Mouse (Mus musculus) adrenal gland, adult 2 months (tissue): ENCODE measurements at regions not wholly inside any gene's neighbourhood (a gene's known extent, or its start where the extent isn't known, plus 50 kb on each side); places are given as distances from the start of the nearest gene placed in this dataset.

Experiments
- DNase-seq: peaks from one replicate; pipeline ENCODE4 v3.0.0; 2021

DNA sequence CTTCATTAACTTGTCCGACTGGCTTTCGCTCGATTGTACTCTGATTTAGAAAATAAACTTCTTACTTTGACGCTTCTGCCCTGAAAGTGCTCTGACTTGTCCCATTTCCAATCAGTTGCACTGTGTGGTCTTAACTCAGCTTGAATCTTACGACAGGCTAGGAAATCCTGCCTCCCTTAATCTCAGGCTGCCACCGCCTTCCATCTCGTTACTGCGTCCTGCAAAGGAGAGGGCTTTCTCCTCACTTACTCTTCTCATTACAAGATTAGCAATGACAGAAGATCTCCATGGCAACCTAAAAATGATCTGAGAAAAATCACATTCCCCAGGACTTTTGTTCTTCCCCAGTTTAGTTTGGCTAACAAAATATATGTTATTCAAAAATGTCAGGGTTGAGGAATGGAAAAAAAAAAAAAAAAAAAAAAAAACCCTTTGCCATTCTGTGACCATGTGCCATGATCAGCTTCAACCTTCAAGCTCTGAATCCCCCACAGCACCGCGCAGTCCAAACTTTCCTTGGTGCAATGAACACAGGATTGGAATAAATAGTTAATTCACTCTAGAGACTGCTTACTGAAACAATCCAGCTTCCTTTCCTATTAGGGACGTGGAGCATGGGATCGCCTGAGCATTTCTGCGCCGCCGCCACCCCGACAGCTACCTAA lies 494.1 kb downstream of the Lmo4 start:
- no peak for DNase-seq

DNA sequence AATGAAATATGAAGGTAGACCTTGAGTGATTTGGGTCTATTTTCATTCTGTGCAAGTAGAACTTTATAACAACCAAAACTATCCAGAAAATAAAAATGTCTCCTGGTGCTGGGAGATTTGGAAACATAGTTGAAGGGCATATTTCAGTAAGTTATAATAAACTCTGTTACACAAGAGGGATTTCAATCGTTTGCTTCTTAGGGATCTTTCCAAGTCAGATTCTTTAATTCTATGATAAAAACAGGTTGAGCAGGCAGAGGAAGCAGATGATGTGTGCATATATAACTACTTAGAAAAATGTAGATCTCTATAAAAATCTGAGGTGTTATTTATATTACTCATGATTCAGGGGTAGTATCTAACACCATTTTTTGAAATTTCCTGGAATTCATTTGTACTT lies 498.3 kb downstream of the Lmo4 start:
- DNase-seq: no peak

DNA sequence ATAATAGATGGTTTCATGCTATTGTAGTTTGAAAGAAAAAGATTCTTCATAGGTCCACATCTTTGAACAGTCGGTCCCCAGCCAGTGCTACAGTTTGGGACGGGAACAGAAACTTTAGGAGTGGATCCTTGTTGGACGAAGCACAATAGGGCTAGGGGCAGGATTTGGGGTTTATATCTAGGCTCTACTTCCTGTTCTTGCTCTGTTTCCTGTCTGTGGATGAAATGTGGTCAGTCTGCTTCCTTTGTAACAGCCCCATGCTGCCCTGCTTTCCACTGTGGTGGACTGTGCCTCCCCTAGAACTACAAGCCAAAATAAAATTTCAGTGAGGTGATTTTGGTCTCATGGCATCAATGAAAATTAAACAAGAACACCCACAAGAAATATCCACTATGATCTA lies 510.2 kb downstream of the Lmo4 start:
- DNase-seq: no peak

DNA sequence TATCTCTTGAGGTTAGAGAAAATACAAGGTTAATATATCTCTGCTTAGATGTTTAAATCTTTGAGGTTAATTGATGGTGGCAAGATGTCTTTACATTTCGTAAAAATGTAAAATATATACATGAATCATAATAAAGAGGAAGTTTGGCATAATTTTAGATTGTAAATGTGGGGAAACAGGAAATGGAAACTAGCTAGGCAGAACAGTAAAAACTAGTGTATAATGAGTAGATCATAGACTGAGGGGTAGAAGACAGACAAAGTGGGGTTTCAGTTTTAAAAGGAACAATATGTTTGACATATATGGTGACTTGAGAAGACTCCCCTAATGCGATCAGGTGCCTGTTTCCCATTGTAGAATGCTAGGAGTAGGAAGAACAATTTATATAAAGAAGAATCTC lies 519.3 kb downstream of the Lmo4 start:
- DNase-seq: no peak

DNA sequence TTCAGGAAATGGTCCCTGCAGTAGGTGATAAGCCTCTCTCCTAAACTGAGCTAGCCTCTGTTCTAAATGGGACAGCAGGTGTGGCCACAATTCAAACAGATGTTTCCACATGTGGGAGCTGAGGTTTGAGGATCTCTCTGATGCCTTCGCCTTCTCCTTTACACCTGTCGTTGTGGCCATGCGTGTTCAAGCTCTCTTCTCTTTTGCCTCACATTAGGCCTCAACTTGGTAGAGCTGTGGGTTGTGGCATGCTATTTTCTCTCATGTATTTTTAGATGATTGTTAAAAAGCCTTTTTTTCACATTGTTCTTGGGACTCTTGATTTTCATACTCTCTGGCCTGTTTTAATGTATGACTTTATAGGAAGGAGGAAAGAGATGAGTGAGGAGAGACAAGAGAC lies 526.8 kb downstream of the Lmo4 start:
- no peak for DNase-seq

DNA sequence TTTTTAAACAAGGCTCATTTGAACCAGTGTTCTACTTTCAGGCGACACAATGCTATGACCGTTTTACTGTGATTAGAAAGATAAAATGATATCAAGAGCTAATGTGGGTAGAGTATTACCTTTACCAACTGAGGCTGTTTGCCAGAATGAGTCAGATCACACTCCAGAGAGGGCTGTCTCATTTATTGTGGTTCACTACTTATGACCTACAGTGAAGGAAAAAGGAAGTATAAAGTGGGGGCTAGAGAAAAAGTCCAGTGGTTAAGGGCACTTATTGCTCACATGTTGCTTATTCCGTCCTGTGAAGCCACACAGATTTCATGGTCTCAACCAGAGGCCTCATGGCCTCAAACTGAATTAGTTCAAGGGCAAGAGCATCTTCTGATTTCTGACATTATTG lies 530.2 kb downstream of the Lmo4 start:
- DNase-seq: no peak

- no peak for DNase-seq
Observed at GRCm38 (mm10) chr3:143674446-143674845, 530.6 kb downstream of the Lmo4 start.

DNA sequence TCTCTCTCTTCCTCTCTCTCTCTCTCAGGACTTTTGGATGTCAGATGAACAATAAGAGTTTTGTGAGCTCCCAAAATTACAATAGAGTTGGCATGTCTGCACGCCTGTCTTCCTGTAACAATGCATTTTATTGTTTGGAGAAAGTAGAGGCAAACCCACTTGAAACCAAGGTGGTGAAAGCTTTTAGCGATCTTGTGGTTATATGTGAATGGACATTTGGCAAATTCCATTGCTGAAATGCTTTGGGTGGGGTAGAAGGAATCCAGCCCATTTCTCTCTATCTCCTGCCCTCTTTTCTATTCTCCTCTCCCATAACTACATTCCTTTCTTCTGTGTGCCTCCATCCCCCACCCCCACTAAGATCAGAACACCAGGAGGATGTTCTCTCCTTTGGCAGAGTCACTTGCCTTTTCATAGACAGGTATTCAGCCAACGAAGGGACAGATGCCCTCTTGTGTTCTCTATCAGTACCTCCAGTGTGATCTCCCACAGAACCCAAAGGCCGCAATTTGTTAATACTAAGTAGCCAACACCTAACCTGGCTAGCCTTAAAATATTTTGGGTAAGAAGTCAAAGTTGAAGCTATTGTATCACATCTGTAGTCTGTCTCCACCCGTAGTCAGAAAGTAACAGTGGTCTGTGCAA lies 542.9 kb downstream of the Lmo4 start:
- DNase-seq: no peak

- DNase-seq: no peak
Observed at GRCm38 (mm10) chr3:143659421-143659978, 545.5 kb downstream of the Lmo4 start.

DNA sequence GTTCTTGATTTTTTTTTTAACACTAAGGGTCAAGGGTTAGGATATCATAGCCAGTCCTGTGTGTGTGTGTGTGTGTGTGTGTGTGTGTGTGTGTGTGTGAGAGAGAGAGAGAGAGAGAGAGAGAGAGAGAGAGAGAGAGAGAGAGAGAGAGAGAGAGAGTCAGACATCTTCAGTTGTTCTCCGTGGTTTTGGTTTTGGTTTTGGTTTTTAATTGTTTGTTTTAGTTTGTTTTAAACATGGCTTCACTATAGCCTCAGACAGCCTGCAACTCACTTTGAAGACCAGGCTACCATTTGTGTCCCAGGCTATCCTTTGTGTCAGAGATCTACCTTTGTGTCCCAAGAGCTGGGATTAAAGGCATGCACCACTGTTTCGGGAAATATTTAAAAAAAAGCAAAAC lies 557.8 kb downstream of the Lmo4 start:
- no peak for DNase-seq

- no peak for DNase-seq
Observed at GRCm38 (mm10) chr3:143646836-143647235, 558.2 kb downstream of the Lmo4 start.

DNA sequence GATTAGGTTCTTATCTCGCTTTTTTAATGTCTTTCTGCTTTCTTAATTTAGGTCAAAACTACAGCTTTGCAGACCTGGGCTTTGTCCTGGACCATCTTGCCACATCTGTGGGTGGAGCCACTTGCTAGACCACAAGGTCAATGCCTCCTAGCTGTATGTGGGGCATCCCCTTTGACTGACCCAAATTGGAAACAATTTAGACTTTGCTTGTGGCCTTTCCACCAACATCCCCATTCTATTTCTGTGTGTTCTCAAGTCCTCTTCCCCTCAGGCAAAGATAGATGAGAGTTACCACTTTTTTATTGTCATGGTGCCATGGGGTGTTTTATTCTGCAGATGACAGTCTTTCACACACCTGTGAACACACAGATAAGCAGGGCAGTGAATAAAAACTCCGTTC lies 572.0 kb downstream of the Lmo4 start:
- no peak for DNase-seq

- no peak for DNase-seq
Observed at GRCm38 (mm10) chr3:143631183-143631582, 573.8 kb downstream of the Lmo4 start.

DNA sequence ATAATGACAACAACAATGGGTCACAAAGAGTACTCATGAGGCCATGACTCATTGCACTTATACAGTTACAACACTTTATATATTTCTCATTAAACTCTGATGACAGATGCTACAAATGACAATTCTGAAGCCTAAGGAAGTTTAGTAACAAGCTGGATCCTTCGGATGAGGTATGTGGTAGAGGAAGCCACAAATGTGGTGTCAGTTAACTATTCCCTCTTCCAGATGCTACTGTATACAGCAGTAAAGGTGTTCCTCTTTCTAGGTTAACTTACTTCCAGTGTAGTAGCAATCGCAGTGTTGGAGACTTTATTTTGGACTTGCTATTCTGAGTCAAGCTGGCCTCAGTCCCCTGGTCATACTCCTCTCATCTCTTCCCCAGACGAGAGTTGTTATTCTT lies 580.1 kb downstream of the Lmo4 start:
- DNase-seq: no peak

GRCm38 (mm10) chr3:143622275-143622674 lies 582.7 kb downstream of the Lmo4 start:
- no peak for DNase-seq

GRCm38 (mm10) chr3:143619125-143619524 lies 585.9 kb downstream of the Lmo4 start:
- DNase-seq: no peak

GRCm38 (mm10) chr3:143614895-143615294 lies 590.1 kb downstream of the Lmo4 start:
- DNase-seq: no peak

DNA sequence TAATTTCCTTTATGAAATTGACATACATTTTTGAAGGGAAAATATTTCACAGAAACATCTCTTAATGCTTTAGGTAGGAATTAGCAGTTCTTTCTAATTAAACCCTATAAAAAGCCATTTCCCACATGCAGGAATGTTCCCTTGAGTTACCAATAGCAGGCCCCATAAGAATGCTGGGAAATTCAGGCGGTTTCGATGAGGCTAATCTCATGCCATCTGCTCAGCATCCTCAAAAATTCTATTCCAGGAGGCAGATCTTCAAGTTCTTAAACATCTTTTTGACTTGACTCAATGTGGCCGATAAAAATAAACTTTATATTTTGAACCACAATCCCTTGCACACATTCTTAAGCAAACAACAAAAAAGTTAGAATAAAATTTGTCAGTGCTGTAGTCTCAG lies 591.0 kb downstream of the Lmo4 start:
- no peak for DNase-seq

- DNase-seq: no peak
Observed at GRCm38 (mm10) chr3:143609673-143610072, 595.3 kb downstream of the Lmo4 start.

DNA sequence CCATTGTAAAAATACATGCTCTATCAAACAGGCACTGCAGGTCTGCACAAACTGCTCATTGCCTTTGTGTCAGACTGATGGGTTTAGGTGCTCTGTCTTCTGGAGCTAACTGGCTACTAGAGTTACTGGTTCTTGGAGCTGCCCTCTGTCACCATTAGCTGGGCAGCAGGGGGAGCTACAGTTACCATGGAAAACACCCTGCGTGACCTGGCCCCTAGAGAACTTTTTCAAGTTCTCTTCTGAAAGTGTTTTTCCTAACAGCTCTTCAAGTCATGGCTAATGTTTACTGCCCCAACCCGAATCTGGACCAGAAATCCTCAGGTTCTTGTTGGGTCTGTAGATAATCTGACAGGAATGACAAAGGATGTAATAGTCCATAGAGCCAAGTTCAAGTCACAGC lies 605.9 kb downstream of the Lmo4 start:
- DNase-seq: peak; percentile 72

GRCm38 (mm10) chr3:143596949-143597593 lies 607.9 kb downstream of the Lmo4 start:
- peak; percentile 74 for DNase-seq

DNA sequence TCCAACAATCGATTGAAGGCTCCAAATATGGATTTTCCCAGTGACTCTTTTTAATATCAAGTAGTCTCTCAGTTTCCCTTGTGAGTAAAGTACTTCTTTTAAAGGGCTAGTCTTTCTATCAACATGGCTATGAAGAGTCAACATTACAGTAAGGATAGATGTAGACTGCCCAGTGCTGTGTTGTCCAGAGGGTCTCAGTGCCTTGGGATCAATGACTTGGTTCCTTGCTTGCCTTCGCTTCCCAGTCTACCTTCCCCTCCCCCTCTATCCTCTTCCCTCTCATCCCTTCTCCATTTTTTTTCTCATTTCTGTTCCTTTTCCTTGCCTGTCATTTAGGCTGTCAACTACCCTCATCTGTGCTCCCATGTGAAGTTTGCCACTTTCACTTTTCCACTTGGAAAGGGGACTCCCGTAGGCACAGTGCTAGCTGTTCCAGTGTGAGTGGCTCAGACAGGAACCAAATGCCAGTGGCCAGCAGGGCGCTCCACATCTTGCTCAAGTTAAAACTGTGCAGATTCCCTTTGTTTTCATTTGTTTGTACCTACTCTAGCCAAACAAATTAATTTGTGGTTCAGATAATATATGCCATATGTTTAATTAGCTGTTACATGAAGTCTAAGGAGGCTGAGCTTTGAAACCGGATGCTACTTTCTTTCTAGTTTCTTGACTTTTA lies 608.9 kb downstream of the Lmo4 start:
- no peak for DNase-seq

DNA sequence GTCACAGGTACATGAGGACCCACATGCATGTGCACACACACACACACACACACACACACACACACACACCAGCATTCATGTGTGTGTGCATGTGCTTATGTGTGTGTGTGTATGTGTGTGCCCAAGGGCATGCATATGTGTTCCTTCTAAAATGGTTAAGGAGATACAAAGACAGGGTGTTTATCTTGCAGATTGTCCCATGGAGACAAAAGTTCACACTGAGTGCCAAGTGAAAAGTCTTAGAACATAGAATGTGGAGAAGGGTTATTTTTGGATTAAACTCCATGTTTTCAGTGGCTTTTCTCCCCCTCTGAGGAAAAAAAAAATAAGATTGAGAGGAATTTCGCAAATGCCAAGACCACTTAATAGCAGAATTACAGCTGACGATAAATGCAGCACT lies 609.9 kb downstream of the Lmo4 start:
- DNase-seq: no peak
